Mouse (Mus musculus) splenic B cell, adult 2 months (primary cell): ENCODE data around the gene Gemin6.
A peak's percentile ranks its signal among the peaks of the same experiment; 100 is the strongest.
"Not testable (repeated sequence)": the region's sequence is repeated elsewhere in the genome, so short reads cannot be mapped to it uniquely, and the experiment has no call there.

Source experiments
- DNase-seq: peaks from one replicate; pipeline ENCODE4 v3.0.0-alpha.2; 2011; ENCODE audit warnings: low read depth, low spot score
- H3K27me3 ChIP-seq: 2 replicates; pipeline ENCODE4 v1.6.1; 2012; ENCODE audit warnings: mild to moderate bottlenecking, low read length, moderate library complexity, mixed read lengths; ENCODE audit not compliant: control insufficient read depth, poor library complexity, insufficient read depth, severe bottlenecking
- H3K36me3 ChIP-seq: 2 replicates; pipeline ENCODE4 v1.6.1; 2012; ENCODE audit warnings: mild to moderate bottlenecking, low read length, moderate library complexity, mixed read lengths; ENCODE audit not compliant: control insufficient read depth, poor library complexity, insufficient read depth, severe bottlenecking

Gene Gemin6

GRCm38 (mm10) chr17:80220131-80220530, 4.1 kb upstream of the Gemin6 start:
- DNase-seq, result no peak
- Histone ChIP-seq H3K27me3 (no peaks in the 10 kb centered on the region), H3K36me3 (no peaks in the 10 kb centered on the region)

GRCm38 (mm10) chr17:80221202-80221601, 3.0 kb upstream of the Gemin6 start:
- Histone ChIP-seq H3K27me3 (no peaks in the 10 kb centered on the region), H3K36me3 (no peaks in the 10 kb centered on the region)
- DNase-seq, result no peak

- DNase-seq, result peak; percentile 65
- Histone ChIP-seq H3K36me3 (no peaks in the 10 kb centered on the region), H3K27me3 (no peaks in the 10 kb centered on the region)
Measured at GRCm38 (mm10) chr17:80221890-80222628, 2.2 kb upstream of the Gemin6 start.

GRCm38 (mm10) chr17:80223829-80224228, 412 bp upstream of the Gemin6 start:
- Histone ChIP-seq H3K36me3 (no peaks in the 10 kb centered on the region), H3K27me3 (no peaks in the 10 kb centered on the region)
- no peak for DNase-seq

GRCm38 (mm10) chr17:80225142-80225541, 901 bp downstream of the Gemin6 start:
- not testable (repeated sequence) for H3K36me3 ChIP-seq, H3K27me3 ChIP-seq, DNase-seq

- no peaks in the 10 kb centered on the region for H3K27me3 ChIP-seq
- no peaks in the 10 kb centered on the region for H3K36me3 ChIP-seq
- no peak for DNase-seq
Measured at GRCm38 (mm10) chr17:80229396-80229795, 5.2 kb downstream of the Gemin6 start.

- no peaks in the 10 kb centered on the region for H3K27me3 ChIP-seq
- DNase-seq, result no peak
- 0 out of 2 replicates have a peak, but pooled peaks cover 2% of the 10 kb centered on the region for H3K36me3 ChIP-seq
Measured at GRCm38 (mm10) chr17:80233844-80234243, 9.6 kb downstream of the Gemin6 start.

- DNase-seq, result no peak
- Histone ChIP-seq H3K27me3 (no peaks in the 10 kb centered on the region), H3K36me3 (0 out of 2 replicates have a peak, but pooled peaks cover 4% of the 10 kb centered on the region)
Measured at GRCm38 (mm10) chr17:80234376-80234775, 10.1 kb downstream of the Gemin6 start.

- Histone ChIP-seq H3K36me3 (peaks cover 4% of the 10 kb centered on the region; the same call in 1 of the 2 replicates), H3K27me3 (no peaks in the 10 kb centered on the region)
- DNase-seq, result no peak
Measured at GRCm38 (mm10) chr17:80235477-80235876, 11.2 kb downstream of the Gemin6 start.

GRCm38 (mm10) chr17:80236805-80237204, 12.6 kb downstream of the Gemin6 start:
- H3K27me3 ChIP-seq, result no peaks in the 10 kb centered on the region
- peak; percentile 84 for DNase-seq

GRCm38 (mm10) chr17:80237475-80237874, 13.2 kb downstream of the Gemin6 start:
- H3K36me3 ChIP-seq, result peaks cover 10% of the 10 kb centered on the region
- DNase-seq, result peak; percentile 50
- no peaks in the 10 kb centered on the region for H3K27me3 ChIP-seq

More at GRCm38 (mm10) chr17:80236805-80237204, 12.6 kb downstream of the Gemin6 start:
- peaks cover 8% of the 10 kb centered on the region for H3K36me3 ChIP-seq

GRCm38 (mm10) chr17:80241594-80241993, 17.4 kb downstream of the Gemin6 start:
- Histone ChIP-seq H3K27me3 (no peaks in the 10 kb centered on the region), H3K36me3 (peaks cover 12% of the 10 kb centered on the region)
- no peak for DNase-seq

- no peak for DNase-seq
- peaks cover 14% of the 10 kb centered on the region for H3K36me3 ChIP-seq
- H3K27me3 ChIP-seq, result no peaks in the 10 kb centered on the region
Measured at GRCm38 (mm10) chr17:80243116-80243515, 18.9 kb downstream of the Gemin6 start.

GRCm38 (mm10) chr17:80252757-80253525, 28.7 kb downstream of the Gemin6 start:
- Histone ChIP-seq H3K36me3 (peaks cover 19% of the 10 kb centered on the region), H3K27me3 (no peaks in the 10 kb centered on the region)
- DNase-seq, result peak; percentile 57

GRCm38 (mm10) chr17:80254421-80254820, 30.2 kb downstream of the Gemin6 start:
- Histone ChIP-seq H3K36me3 (peaks cover 19% of the 10 kb centered on the region), H3K27me3 (no peaks in the 10 kb centered on the region)
- peak; percentile 15 for DNase-seq
